Mouse (Mus musculus): Measurements from ENCODE around the gene Trmt1.

Trmt1 gene

DNA sequence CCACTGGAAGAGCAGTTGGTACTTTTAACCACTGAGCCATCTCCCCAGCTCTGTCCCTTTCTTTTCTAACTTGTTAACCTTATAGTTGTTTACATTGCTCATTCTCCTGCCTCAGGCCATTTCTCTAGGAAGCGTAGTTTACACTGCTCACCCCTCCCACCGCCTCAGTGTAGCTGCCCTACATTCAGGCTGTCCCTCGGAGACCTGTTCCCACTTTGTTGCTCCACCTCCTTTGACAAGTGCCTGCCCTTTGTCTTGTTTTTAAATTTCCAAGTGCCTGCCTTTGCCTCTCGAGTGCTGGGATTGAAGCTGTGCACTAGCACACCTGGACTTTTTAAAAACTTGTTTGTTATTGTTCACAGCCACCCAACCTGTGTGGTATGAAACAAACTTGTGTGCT lies 7.2 kb downstream of the Trmt1 start:
- DNase-seq = no peak

DNA sequence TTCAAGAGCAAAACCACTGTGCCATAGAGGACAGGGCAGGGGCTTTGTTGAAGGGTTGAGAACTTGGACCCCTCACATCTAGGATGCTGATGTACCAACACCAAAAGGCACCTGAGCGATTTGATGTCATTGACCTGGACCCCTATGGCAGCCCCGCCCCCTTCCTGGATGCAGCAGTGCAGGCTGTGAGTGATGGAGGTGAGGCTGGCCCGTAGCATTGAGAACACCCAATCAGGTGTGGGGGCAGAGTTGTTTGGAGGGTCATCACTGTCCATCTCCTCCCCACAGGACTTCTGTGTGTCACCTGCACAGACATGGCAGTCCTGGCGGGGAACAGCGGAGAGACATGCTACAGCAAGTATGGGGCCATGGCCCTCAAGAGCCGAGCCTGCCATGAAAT lies 9.0 kb downstream of the Trmt1 start:
- DNase-seq = no peak

DNA sequence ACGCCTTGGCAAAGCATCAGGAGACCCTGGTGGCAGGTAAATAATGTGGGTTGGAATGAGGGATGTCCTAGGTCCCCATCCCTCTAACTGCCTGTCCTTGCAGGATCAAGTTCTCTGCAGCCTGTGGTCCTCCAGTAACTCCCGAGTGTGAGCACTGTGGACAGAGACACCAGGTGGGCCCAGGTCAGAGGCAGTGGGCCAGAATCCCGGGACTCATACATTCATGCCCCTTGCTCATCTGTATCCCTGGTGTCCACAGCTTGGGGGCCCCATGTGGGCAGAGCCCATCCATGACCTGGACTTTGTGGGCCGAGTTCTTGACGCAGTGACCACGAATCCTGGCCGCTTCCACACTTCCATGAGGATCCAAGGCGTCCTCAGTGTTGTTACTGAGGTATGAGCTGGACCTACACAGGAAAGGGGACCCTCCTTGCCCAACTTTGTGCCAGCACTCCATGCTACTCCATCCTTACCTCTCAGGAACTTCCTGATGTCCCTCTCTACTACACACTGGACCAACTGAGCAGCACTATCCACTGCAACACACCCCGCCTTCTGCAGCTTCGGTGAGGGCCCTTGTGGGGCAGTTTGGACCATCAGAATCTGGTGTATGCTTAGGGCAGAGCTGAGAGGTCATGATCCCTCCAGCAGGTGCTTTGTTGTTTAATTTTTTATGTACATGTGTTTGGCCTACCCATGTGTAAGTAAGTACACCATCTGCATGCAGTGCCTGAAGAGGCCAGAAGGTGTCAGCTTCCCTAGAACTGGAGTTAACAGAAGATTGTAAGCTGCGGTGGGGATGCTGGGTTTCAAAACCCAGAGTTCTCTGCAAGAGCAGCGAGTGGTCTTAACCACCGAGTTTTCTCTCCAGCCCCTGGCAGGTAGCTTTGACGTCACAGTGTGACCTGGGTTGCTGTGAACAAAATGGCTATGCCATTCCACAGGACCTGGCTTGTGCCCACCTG lies 11.3 kb downstream of the Trmt1 start:
- DNase-seq = peak; percentile 75

DNA sequence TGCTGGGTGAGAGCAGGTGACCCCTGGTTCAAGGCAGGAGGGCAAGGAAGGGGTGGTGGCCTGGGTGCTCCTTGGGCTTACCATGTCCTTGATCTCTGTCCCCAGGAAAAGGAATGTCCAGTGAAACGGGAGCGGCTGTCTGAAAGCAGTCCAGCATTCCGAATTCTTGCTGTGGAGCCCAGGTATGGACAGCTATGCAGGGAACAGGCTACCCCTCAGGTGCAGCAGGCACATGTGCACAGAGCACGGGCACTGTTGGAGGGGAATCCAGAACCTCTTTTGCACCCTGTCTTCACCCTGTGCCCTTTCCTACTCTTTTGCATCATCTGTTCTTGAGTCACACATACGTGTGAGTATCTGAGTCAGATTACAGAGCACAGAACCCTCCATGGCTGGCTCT lies 12.2 kb downstream of the Trmt1 start:
- DNase-seq = no peak

DNA sequence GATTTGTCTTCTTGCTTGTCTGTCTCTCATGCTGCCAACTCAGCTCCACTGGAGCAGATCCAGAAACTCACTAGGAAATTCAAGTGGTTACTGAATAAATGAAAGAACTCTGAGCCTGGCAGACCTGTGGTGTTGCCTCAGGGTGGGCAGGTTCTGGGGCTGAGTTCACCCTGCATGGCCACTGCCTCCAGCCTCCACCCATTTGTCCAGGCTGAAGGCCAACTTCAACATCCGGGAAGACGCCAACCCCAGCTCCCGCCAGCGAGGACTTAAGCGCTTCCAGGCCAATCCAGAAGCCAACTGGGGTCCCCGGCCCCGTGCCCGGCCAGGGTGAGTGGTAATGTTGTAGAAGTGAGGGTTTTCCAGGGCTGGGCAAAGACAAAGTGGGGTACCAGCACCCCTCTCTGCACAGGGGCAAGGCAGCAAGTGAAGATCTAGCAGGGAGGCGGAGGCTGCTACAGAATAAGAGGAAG lies 12.9 kb downstream of the Trmt1 start:
- no peak for DNase-seq

DNA sequence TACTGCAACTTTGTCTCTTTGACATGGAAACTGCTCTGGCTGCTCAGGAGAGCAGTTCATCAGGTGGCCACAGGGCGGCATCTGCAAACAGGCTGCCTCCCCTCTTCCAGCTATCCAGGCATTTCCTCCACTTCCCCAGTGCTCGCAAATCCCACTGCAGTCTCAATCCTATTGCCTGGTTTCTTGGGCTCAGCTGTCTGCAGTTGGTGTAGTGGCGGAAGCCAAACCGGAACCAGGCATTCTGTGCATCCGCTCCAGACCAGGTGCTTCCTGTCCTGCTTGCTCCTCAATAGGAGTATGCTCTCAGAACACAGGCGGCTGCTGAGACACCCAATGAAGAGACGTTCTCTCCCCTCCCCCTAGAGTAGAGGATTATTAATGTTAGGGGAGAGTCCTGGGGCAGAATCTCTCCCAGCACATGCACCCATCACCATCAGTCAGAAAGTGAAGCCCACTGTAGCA lies 13.8 kb downstream of the Trmt1 start:
- DNase-seq = peak; percentile 59

DNA sequence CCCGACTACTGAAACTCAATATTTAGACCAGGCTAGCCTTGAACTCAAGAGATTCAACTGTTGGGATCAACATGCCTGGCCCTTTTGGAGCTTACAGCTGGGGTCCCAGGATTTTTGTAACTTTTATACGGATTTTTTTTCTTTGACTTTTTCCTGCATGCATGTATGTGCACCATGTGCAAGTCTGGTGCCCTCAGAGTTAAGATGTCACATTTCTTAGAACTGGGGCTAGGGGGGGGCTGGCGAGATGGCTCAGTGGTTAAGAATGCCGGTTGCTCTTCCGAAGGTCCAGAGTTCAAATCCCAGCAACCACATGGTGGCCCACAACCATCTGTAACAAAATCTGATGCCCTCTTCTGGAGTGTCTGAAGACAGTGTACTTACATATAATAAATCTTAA lies 14.4 kb downstream of the Trmt1 start:
- no peak for DNase-seq

DNA sequence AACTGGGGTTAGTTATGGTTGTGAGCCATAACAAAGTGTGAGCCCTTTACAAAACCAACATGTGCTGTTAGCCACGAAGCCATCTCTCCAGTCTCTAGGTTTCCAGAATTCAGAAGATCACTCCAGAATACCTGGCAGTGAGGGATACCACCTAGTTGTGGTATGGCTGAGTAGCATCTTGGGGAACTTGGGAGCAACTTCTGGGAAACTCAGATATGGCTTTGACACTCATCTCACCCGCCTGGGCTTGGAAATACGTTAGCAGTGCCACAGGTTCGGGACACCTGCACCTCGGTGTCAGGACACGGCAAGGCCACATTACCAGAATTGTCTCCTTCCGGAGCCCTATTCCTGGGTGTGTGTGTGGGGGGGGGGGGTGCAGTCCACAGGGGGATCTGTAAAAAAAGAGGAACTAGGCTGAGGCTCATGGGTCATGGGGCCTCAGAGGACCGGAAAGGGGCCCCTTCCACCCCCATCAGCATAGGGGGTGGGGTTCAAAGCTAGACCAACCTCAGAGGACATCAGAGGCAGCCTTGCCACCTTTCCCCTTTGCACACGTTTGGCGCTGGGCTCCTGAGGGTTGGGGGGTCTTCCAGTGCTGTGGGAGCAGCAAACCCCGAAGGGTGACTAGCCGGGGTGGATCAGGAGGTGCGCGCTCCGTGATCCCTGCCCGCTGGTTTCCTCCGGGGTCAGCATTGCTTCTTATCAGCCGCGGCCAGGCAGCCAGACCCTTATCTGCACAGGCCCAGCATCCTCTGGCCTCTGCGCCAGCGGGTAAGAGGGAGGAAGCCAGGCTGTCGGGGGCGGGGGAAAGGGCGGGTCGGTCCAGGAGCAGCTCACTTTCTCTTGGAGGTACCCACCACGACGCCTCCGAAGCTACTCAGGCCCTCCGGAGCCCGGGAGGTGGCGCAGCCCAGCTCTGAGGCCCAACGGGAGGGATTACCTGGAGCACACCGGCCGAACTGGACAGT lies 15.1 kb downstream of the Trmt1 start, which contains the start of gene Lyl1:
Lyl1 (plus strand) TSS at position 517 of the 971 bp plus-strand sequence.
- no peak for DNase-seq

DNA sequence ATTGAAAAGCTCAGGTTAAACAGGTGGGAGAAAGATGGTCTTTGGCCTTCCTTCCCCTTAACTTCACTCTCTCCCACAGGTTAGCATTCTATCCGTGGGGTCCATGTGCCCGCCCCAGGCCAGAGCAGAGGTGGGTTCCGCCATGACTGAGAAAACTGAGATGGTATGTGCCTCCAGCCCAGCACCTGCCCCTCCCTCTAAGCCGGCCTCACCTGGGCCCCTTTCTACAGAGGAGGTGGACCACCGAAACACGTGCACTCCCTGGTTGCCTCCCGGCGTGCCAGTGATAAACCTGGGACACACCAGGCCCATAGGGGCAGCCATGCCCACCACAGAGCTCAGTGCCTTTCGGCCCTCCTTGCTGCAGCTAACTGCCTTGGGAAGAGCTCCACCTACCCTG lies 16.5 kb downstream of the Trmt1 start:
- no peak for DNase-seq

DNA sequence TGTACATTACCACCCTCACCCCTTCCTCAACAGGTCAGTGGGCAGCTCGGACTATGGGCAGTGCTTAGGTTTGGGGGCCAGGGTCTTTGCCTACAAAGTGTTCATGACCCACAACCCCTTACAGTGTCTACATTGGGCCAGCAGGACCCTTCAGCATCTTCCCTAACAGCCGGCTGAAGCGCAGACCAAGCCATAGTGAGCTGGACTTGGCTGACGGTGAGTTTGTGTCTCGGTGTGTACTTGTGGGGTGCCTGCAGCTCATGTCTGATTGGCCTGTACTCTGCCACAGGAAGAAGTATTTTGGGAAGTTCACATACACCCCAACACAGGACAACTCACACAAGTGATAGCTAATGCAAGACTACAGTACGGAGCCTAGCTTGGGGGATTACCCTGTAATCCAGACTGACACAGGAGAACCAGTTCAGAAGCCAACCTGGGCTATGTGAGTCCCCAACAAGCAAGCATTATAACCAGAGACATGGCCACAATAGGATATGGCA lies 16.9 kb downstream of the Trmt1 start:
- DNase-seq = no peak

DNA sequence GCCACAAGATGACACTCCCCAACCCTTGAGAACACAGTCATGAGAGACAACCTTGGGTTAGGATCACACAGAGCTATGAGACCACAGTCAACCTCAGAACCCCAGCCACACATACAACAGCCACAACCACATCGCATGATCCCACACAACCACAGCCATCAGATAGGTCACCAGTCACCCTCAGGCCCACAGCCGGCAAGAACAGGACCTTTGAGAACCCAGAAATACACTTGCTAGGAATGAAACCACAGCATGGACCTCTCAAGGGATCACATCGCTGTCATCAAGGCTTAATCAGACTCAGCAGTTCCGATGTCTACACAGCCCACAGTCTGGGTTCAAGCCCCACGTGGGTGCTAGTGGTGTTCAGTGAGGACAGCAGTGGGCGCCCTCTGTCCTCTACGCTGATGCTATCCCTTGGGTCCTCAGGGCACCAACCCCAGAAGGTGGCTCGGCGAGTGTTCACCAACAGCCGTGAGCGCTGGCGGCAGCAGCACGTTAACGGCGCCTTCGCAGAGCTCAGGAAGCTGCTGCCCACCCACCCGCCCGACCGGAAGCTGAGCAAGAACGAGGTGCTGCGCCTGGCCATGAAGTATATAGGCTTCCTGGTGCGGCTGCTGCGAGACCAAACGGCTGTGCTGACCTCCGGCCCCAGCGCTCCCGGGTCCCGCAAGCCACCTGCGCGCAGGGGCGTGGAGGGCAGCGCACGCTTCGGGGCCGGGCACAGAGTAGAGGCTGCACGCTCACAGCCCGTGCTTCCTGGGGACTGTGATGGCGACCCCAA lies 17.6 kb downstream of the Trmt1 start:
- peak; percentile 38 for DNase-seq

DNA sequence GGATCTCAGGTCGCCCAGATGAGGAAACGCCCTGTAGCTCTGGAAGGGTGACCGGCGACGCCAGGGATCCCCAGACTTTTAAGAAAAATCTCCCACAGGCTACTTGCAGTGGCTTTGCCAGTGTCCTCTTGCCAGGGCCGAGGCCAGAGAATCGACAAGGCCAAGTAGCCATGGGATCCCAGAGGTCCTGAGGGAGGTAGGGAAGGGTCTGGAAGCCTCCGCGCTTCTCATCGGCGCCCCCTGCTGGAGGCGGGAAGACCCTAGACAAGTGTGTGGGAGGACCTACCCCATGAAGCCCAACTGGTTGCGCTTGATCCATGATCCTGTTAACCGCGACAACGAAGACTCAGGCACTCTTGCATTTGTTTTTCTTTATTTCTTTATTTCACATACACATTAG lies 18.2 kb downstream of the Trmt1 start:
- DNase-seq = peak; percentile 86

DNA sequence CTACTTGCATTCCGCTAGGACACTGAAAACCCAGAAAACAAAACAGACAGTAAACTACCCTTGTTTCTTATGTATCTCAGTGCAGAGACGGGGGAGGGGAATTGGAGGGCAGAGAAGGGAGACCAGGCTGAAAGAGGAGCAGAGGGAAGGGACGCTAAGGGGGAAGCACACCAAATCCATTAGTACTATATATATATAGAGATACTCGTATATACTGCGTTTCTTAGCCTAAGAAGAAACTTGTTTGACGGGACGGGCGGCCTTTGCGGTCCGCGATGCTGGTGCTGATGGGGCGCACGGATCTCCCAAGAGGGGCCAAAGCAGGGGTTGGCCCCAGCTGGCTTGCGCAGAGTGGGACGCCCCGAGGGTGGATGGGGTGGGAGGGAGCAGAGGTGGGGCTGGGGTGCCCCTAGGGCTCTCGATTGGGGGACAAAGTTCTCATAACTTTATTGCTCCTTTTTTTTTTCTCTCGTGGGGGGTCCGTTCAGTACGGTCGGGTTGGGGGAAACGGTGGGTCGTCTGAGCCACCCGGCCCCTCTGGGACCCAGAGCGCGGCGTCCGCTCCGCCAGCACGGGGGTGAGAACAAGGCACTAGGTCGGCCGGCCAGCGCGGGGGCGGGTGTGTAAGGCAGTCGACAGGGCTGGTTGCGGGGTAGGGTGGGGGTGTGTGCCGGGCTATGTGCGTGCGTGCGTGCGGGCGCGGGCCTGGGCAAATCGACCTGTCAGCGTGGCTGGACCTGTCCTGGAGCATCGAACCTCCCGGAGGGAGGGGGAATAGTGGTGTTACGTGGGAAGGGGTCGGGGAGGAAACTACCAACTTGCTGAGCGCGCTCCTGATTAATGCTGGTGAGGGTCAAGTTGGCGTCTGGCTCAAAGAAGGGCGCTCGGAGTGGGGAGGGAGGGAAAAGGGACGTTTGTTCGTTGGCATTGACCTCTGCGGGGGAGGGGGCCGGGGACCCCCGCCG lies 19.0 kb downstream of the Trmt1 start:
- no peak for DNase-seq

DNA sequence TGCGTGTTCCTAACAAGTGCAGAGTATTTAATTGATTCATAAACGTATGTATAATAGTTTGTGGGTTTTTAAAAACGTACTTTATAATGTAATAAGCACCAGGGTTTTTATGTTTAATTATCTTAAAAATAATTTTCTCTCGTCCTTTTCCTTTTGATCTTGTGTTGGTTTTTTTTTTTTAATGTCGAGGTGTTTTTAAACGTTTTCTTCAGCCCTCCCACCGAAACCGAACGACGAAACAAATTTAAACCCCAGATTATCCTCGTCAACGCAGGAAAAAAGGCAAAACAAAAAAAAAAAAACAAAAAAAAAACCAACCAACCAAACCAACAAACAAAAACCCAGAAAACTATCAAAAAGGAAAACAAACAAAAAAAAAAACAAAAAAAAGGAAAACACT lies 19.9 kb downstream of the Trmt1 start:
- no peak for DNase-seq

DNA sequence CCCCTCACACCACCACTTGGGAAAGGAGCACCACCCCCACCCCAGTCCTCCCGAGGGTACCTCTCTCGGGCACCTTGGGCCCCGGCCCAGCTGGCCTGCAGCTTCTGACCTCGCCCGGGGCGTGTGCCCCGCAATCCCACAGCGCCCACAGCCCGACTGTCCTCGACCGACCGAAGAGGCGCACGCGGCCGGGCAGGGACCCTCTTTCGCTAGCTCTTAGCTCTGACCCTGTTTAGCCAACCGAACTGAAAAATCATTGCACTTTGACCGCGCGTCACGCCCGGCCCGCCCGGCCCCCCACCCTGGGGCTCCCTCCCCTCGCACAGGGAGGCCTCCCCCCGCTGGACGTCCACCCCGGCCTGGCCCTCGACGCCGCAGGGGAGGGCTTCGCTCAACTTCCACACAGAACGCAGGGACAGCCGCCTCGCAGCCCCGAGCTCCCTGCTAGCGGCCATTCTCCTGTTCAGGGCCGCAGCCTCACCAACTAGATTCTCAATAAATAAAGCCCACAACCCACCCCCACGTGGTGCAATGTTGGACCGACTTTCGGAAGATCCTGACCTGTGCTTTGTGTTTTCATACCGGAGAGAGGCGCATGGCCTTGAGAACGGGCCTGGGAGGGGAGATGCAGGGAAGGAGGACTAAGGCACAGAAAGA lies 20.6 kb downstream of the Trmt1 start:
- DNase-seq = peak; percentile 57

DNA sequence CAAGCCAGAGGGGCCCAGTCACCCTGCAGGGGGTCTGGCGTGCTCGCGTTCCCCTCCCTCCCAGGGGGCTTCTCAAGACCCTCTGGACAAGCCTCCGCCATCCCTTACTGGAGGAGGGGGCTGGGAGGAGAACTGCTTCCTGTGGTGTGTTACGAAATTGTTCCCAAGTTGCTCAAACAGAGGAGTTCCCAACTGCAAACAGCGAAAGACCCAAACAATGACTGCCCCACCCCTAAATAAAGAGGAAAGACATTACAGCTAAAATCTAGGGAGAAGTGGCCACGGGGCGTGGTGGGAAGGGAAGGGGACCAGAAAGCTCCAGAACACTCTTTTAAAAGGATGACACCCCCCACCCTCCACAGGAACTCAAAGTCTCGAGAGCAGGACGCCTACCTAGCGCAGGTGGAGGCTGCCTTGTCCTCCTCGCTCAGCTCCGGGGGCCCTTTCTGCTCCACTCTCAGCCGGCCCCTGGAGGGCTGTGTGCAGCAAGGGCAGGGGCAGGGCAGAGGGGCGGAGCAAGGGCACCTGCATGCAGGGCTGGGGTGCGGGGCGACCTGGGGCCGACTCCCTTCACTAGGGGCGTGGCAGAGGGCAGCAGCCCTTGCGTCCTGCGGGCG lies 21.3 kb downstream of the Trmt1 start:
- DNase-seq = no peak

DNA sequence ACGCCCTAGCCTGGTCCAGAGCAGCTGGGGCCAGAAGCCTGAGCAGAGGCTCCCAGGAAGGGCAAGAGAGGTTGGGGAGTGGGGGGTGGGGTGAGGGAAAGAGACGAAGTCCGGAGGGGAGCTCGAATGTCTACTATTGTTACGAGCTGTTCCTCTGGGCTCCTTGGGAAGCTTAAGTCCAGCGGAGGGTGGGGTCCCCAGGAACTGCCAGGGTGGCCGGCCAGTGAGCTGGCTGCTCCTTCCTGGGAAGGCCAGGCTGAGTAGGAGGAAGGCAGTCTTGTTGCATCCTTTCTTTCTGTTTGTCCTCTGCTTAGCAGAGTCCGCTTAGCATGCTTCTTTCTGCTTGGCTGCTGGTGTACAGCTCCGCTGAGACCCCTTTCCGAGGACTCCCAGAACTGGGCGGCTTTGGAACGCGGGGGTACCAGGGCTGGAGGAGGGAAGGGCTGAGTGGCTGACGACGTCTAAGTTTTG lies 22.0 kb downstream of the Trmt1 start:
- DNase-seq = no peak

DNA sequence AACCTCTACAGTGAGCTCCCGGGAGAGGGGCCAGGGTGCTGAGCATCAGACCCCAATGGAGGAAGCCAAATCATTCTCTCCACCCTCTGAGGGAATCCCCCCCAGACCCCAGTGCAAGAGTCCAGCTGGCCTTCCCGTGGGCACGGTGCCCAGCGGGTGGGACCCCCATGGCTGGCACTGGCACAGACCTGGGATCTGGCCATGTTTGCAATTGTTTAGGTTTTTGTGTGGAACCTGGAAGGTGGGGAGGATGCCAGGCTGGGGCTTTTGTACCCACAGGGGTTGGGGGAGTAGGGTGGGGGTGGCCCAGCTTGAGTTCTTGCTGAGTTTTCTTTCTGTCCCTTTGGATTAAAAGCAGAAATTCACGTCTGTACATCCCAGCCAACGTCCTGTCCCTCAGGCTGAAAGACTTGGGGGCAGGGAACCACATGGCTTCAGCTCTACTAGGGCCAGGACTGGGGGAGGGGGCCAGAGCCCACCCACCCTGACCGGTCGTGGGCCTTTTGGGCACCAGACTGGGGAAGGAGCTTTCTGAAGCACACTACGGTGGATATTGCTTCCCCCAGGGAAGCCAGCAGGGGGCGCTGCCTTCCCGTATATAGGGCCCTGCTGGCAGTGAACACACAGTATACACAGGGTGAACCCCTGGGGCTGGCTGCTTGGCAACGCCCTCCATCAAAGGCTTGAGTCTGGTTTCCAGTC lies 22.8 kb downstream of the Trmt1 start:
- DNase-seq = peak; percentile 92

DNA sequence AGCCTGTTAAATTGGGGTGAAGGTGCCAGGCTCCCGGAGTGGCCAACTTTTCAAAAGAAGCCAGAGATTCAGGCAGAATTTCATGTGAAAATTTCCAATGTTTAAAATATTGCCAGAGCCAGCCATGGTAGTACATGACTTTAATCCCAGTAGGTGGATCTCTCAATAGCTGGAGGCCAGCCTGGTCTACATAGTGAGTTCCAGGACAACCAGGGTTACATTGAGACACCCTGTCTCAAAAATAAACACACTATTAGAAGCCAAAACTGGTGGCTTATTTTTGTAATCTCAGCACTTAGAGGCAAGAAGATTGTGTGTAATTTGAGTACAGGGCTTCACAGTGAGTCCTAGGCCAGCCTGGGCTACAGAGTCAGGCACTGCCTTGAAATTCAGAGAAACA lies 23.8 kb downstream of the Trmt1 start:
- DNase-seq = no peak

All from retina, postnatal 1 day (tissue).